Mouse (Mus musculus) stomach, postnatal 0 days (tissue): ENCODE measurements at regions not wholly inside any gene's neighbourhood (a gene's known extent, or its start where the extent isn't known, plus 50 kb on each side); places are given as distances from the start of the nearest gene placed in this dataset.

ENCODE experiments used
- CTCF ChIP-seq: IDR thresholded peaks from 2 replicates; pipeline ENCODE4 v1.5.1; 2016; ENCODE audit warnings: antibody characterized with exemption, low read depth, mild to moderate bottlenecking, moderate library complexity
- EP300 ChIP-seq: optimal IDR thresholded peaks from 2 replicates; pipeline ENCODE3; 2016; ENCODE audit warnings: antibody characterized with exemption

- TF ChIP-seq CTCF (no peak), EP300 (no peak)
These were observed 704.5 kb upstream of the Gm19410 start for GRCm38 (mm10) chr8:35061048-35061447.
